Mouse (Mus musculus): ENCODE results near the gene Sphk2. TPM values are rescaled to one million over a fixed set of nuclear protein-coding genes. Genes with fewer than 3 reads are reported as not detected.

The Sphk2 gene
- total and polyA plus RNA-seq, 3 experiments = 15.9 to 24.9 (median 18.2) TPM

GRCm38 (mm10) chr7:45713396-45713795, 4.4 kb downstream of the Sphk2 start:
- H3K79me2 ChIP-seq (replicated peaks; ENCODE audit: control insufficient read depth, insufficient read depth, low read length) = no peaks in the 10 kb centered on the region; the same call in 1 of the 2 replicates
- H3K36me3 ChIP-seq (ENCODE audit: control insufficient read depth, insufficient read depth, low read length) = peaks cover 21% of the 10 kb centered on the region
- intact Hi-C loops (cut with DNase I) = loop anchor here (10.0 kb wide), 1 partner anchor 969 kb away; the partner anchor contains the start of gene Vrk3
- H3K4me3 ChIP-seq = no peak overlapping the region
- no peak overlapping the region for H3K27ac ChIP-seq
- DNase-seq = no peak
- WGBS = 91% methylated on average over 16 of the region's 16 CpGs
- TF ChIP-seq EP300 (IDR thresholded peaks at IDR 0.05; ENCODE audit: insufficient read depth, low read depth, low read length) (no peak), POLR2A (IDR thresholded peaks at IDR 0.05; ENCODE audit: insufficient read depth, low read depth, low read length) (0 out of 2 replicates have a peak, but pooled peaks have one; percentile 10)
- no peak overlapping the region for H3K9ac ChIP-seq (ENCODE audit: low read depth, low read length)
- H3K27me3 ChIP-seq (ENCODE audit: control insufficient read depth, insufficient read depth, low read length) = no peaks in the 10 kb centered on the region
- H3K4me1 ChIP-seq (ENCODE audit: control insufficient read depth, insufficient read depth, low read length) = peaks cover 18% of the 10 kb centered on the region

- Histone ChIP-seq H3K27me3 (ENCODE audit: control insufficient read depth, insufficient read depth, low read length) (no peaks in the 10 kb centered on the region), H3K4me1 (ENCODE audit: control insufficient read depth, insufficient read depth, low read length) (peaks cover 23% of the 10 kb centered on the region), H3K27ac (no peak overlapping the region; the same call in 1 of the 2 replicates), H3K4me3 (no peak overlapping the region), H3K9ac (ENCODE audit: low read depth, low read length) (no peak overlapping the region), H3K79me2 (replicated peaks; ENCODE audit: control insufficient read depth, insufficient read depth, low read length) (no peaks in the 10 kb centered on the region; the same call in 1 of the 2 replicates), H3K36me3 (ENCODE audit: control insufficient read depth, insufficient read depth, low read length) (peaks cover 26% of the 10 kb centered on the region)
- 83% methylated on average over 21 of the region's 21 CpGs for WGBS
- DNase-seq = peak; percentile 51 to 69
- TF ChIP-seq POLR2A (IDR thresholded peaks at IDR 0.05; ENCODE audit: insufficient read depth, low read depth, low read length) (peak; percentile 31; the same call in 1 of the 2 replicates), CTCF (IDR thresholded peaks at IDR 0.05) (no peak), EP300 (IDR thresholded peaks at IDR 0.05; ENCODE audit: insufficient read depth, low read depth, low read length) (0 out of 2 replicates have a peak, but pooled peaks have one; percentile 6)
- intact Hi-C loops (cut with DNase I) = loop anchor here (10.0 kb wide), 1 partner anchor 967 kb away; the partner anchor contains the start of gene Vrk3
Observed at GRCm38 (mm10) chr7:45712022-45712757, 5.6 kb downstream of the Sphk2 start.

GRCm38 (mm10) chr7:45711316-45712021, 6.3 kb downstream of the Sphk2 start:
- no peak for TF ChIP-seq CTCF (IDR thresholded peaks at IDR 0.05)
- TF ChIP-seq POLR2A (IDR thresholded peaks at IDR 0.05; ENCODE audit: insufficient read depth, low read depth, low read length) = peak; percentile 57
- TF ChIP-seq EP300 (IDR thresholded peaks at IDR 0.05; ENCODE audit: insufficient read depth, low read depth, low read length) = peak; percentile 42; the same call in 1 of the 2 replicates
- H3K9ac ChIP-seq (ENCODE audit: low read depth, low read length) = no peak overlapping the region
- no peaks in the 10 kb centered on the region; the same call in 1 of the 2 replicates for H3K79me2 ChIP-seq (replicated peaks; ENCODE audit: control insufficient read depth, insufficient read depth, low read length)
- no peaks in the 10 kb centered on the region for H3K27me3 ChIP-seq (ENCODE audit: control insufficient read depth, insufficient read depth, low read length)
- no peak overlapping the region for H3K27ac ChIP-seq
- peak in 1 of 2 experiments; percentile 31 for DNase-seq
- intact Hi-C loops (cut with DNase I) = loop anchor here (10.0 kb wide), 1 partner anchor 967 kb away; the partner anchor contains the start of gene Vrk3
- WGBS = 78% methylated on average over 24 of the region's 24 CpGs
- H3K36me3 ChIP-seq (ENCODE audit: control insufficient read depth, insufficient read depth, low read length) = peaks cover 26% of the 10 kb centered on the region
- peaks cover 21% of the 10 kb centered on the region for H3K4me1 ChIP-seq (ENCODE audit: control insufficient read depth, insufficient read depth, low read length)
- H3K4me3 ChIP-seq = no peak overlapping the region

- WGBS = 93% methylated on average over 20 of the region's 20 CpGs
- Histone ChIP-seq H3K79me2 (replicated peaks; ENCODE audit: control insufficient read depth, insufficient read depth, low read length) (no peaks in the 10 kb centered on the region), H3K27me3 (ENCODE audit: control insufficient read depth, insufficient read depth, low read length) (no peaks in the 10 kb centered on the region), H3K4me1 (ENCODE audit: control insufficient read depth, insufficient read depth, low read length) (peaks cover 17% of the 10 kb centered on the region), H3K9ac (ENCODE audit: low read depth, low read length) (no peak overlapping the region), H3K4me3 (no peak overlapping the region), H3K36me3 (ENCODE audit: control insufficient read depth, insufficient read depth, low read length) (peaks cover 26% of the 10 kb centered on the region), H3K27ac (no peak overlapping the region)
- DNase-seq = peak in 1 of 2 experiments; percentile 28
- intact Hi-C loops (cut with DNase I) = loop anchor here (10.0 kb wide), 1 partner anchor 966 kb away; the partner anchor contains the start of gene Vrk3
- TF ChIP-seq CTCF (IDR thresholded peaks at IDR 0.05) = no peak
- TF ChIP-seq EP300 (IDR thresholded peaks at IDR 0.05; ENCODE audit: insufficient read depth, low read depth, low read length) = peak; percentile 84
- peak; percentile 81 for TF ChIP-seq POLR2A (IDR thresholded peaks at IDR 0.05; ENCODE audit: insufficient read depth, low read depth, low read length)
Observed at GRCm38 (mm10) chr7:45710477-45711191, 7.2 kb downstream of the Sphk2 start.

- peaks cover 14% of the 10 kb centered on the region for H3K4me1 ChIP-seq (ENCODE audit: control insufficient read depth, insufficient read depth, low read length)
- DNase-seq = no peak
- no peak for TF ChIP-seq EP300 (IDR thresholded peaks at IDR 0.05; ENCODE audit: insufficient read depth, low read depth, low read length)
- no peak; the same call in 1 of the 2 replicates for TF ChIP-seq POLR2A (IDR thresholded peaks at IDR 0.05; ENCODE audit: insufficient read depth, low read depth, low read length)
- TF ChIP-seq CTCF (IDR thresholded peaks at IDR 0.05) = no peak
- H3K4me3 ChIP-seq = no peak overlapping the region
- intact Hi-C loops (cut with DNase I) = loop anchor here (10.0 kb wide), 1 partner anchor 965 kb away; the partner anchor contains the start of gene Vrk3
- peak overlapping the region; percentile 2; the same call in 1 of the 2 replicates for H3K27ac ChIP-seq
- WGBS = 70% methylated on average over 14 of the region's 14 CpGs
- peaks cover 26% of the 10 kb centered on the region for H3K36me3 ChIP-seq (ENCODE audit: control insufficient read depth, insufficient read depth, low read length)
- H3K27me3 ChIP-seq (ENCODE audit: control insufficient read depth, insufficient read depth, low read length) = no peaks in the 10 kb centered on the region
- 0 out of 2 replicates have a peak overlapping the region, but pooled peaks have one; percentile 9 for H3K9ac ChIP-seq (ENCODE audit: low read depth, low read length)
- no peaks in the 10 kb centered on the region for H3K79me2 ChIP-seq (replicated peaks; ENCODE audit: control insufficient read depth, insufficient read depth, low read length)
Observed at GRCm38 (mm10) chr7:45709677-45710355, 8.0 kb downstream of the Sphk2 start.

Data from heart, adult 2 months (tissue).